Mouse (Mus musculus) neural tube, embryonic 10.5 days (tissue): Measurements from ENCODE around the gene Trpc4.
A peak's percentile ranks its signal among the peaks of the same experiment; 100 is the strongest.

ENCODE experiments used
- DNase-seq: peaks from one replicate; pipeline ENCODE4 v3.0.0-alpha.2; 2017; ENCODE audit warnings: low spot score; ENCODE audit errors: extremely low spot score

Gene Trpc4

DNA sequence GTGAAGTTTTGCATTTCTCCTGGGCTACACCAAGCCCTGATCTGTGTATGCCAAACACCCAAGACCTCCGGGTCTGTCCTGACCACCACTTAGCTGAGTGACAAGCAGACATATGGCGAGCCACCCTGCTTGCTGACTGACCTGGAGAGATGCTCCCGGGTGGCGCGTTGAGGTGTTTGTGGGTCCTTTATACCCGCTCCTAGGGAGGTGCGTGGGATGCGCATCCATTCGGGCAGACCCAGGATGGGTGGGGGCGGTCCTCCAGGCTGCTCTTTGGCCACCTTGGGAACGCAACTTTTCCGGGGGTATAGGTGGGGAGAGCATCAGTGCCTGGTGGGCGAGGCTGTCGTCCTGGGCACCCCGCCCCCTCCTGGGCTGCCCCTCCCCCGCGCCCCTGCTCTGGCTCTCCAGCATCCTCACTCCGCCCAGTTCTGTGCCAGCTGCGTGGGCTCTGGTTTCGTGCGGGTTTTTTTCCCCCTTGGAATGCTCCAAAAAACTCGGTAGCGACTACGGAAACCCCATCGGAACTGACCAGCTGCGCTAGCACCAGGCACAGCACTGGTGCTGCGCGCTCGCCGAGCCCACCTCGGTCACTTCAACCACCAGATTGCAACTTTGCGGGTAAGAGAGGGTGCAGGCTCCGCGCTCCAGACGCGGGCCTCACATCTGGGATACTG lies at the start of gene Trpc4:
Gene Trpc4, plus strand, starts transcription at position 397 of the 677 bp plus-strand sequence.
- peak; percentile 55 for DNase-seq

DNA sequence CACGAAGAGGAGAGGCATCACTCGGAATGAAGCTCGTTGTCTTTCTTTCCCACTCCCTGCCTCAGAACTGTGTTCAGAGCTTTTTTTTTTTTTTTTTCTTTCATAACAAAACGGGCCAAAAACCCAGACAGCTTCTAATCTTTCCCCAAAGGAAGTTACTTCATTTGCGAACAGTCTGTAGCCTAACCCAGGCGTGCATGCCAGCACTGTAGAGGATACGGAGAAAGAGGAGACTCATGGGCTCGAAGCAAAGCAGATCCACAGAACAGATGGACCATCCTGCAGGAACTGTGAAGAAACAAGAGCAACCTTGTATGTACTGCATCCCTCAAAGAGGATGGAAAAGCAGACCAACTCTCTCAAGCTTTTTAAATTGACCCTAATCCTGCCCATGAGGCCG lies 44.3 kb upstream of the Trpc4 start:
- DNase-seq = no peak

DNA sequence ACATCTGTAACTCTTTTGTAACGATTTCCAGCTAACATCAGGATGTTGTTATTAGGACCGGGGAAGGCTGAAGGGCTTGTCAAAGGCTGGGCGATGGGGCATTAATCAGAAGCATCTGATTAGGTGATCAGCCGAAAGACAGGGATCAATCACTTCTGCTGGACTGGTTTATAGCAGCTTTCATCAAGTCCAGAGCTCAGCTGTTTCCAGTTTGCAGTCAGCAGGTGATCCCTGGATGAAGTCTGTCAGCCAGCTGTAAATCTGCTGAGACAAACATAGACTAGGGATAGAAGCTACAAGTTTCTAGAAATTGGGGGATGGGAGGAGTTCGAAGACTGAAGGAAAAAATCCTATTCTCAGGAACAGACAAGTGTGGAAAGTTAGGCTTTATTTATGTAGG lies 20.5 kb upstream of the Trpc4 start:
- peak; percentile 21 for DNase-seq

DNA sequence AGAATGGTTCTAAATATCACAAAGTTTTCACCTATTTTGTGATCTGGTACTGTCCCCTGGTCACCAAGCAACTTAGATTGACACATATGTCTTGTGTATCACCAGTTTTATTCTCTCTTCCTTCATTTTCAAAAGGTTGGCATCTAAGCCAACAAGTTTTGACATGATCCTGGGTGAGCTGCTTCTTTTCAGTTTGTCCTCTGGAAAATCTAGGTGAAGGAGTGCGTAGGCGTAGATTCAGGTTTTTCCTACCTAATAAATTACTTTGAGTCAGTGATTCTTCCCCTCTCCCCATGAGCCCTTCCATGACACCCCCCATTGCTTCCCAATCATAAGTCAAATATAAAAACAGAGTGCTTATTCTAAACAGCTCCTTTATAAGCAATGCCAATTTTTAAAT lies 14.5 kb upstream of the Trpc4 start:
- DNase-seq = no peak

DNA sequence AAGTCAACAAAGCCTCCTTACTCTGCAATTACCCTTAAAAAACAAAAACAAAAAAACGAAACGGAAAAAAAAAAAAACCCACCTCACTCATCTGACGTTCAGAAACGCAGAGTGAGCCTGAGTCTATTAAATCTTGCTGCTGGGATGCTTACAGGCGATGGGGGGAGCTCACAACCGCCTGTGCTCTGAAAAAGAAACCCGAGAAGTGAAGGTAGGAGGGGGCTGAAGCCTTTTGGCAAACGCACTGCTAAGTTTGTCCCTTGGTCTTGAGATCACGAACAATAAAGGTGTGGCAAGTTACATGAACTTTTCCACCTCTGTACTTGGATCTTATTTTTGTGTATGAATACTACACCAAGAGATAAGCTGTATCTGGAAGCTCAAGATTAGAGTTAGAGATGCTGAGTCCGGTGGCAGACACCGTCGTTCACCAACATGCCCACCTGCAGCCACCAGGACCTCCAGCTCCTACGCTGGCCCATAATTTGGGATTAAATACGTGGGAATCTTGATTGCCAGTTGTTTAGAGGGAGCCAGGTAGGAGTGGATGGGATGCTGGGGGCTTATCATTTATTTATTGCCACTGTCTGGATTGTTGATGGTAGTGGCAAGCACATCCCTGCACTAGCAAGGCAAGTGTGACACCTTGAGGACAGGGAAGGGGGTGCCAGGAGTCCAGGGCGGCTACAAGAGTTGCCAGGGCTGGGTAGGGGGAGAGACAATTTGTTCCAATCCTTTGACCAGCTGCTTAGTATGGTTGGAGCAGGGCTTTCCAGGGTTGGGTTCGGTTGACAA lies 794 bp upstream of the Trpc4 start:
- peak; percentile 19 for DNase-seq

- DNase-seq = peak; percentile 46
These were observed 623 bp downstream of the Trpc4 start for GRCm38 (mm10) chr3:54156316-54157000.

GRCm38 (mm10) chr3:54170701-54171100 lies 14.9 kb downstream of the Trpc4 start:
- no peak for DNase-seq

DNA sequence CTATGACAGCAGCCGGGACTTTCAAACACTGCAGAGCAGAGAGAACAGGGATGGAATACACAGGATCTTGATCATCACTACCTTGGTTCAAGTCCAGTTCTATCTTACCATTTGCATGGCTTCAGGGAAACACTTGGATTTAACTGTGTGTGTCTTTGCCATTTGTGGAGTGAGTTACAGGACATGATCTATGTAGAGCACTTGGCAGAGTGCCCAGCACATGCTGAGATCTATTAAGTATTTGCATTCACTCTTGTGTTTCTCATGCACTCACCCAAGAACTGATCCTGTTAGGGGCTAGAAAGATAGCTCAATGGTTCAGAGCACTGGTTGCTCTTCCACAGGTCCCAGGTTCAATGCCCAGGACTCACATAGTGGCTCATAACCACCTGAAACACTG lies 21.5 kb downstream of the Trpc4 start:
- DNase-seq = no peak

- no peak for DNase-seq
These were observed 35.3 kb downstream of the Trpc4 start for GRCm38 (mm10) chr3:54190932-54191668.

GRCm38 (mm10) chr3:54201231-54201630 lies 45.4 kb downstream of the Trpc4 start:
- no peak for DNase-seq

DNA sequence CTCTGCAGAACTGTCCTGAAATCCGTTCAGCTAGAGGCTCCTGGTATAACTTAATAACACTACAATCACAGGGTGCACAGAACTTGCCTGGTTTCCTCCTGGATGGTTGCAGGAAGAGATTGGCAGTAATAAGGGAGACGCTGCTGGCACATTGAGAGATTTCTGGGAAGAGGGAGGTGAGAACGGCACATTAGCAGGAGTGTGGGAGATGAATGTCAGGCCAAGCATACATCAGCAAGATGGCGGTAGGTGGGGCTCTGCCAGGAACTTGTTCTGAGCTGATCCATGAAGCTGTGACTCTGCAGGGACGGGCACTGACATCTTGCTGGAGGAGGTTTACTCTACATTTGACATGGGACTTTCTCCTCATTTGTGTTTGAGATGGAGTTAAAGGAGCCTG lies 48.6 kb downstream of the Trpc4 start:
- no peak for DNase-seq

DNA sequence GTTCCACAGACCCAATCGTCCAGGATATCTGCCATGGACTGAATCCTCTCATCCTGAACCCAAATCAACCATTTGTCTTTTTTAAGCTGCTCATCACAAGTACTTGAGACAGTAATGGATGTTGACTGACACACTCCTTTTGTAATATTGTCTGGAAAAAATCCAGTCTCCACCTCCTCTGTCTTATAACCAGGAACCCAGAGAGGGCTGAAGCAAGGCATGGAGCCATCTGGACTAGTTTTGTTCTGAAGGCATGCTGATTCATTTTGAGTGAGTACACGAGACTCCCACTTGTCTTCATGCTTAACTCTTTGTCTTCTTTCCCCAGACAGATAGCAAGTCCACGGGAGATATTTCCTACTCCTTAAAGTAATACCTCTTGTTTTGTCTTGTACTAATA lies 54.3 kb downstream of the Trpc4 start:
- DNase-seq = no peak

DNA sequence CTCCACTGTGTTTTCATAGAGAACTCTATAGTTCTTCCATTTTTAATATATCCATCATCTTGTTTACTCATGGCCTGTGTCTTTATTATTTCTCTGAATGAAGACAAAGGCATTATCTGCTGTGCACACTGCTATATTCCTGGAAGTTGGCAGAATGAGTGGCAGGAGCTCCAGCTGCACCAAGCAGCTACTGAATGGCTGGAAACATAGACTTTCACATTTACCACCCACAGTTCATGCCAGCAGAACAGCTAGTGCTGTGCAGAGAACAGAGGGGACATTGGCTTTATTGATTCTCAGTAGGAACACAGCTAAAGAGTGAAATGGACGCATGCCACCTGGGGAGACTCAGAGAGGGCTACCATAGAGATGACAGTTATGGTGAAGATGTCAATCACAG lies 55.6 kb downstream of the Trpc4 start:
- DNase-seq = no peak

- DNase-seq = no peak
These were observed 66.7 kb downstream of the Trpc4 start for GRCm38 (mm10) chr3:54222549-54222948.

GRCm38 (mm10) chr3:54228463-54228862 lies 72.6 kb downstream of the Trpc4 start:
- DNase-seq = no peak

- no peak for DNase-seq
These were observed 83.1 kb downstream of the Trpc4 start for GRCm38 (mm10) chr3:54238891-54239290.

DNA sequence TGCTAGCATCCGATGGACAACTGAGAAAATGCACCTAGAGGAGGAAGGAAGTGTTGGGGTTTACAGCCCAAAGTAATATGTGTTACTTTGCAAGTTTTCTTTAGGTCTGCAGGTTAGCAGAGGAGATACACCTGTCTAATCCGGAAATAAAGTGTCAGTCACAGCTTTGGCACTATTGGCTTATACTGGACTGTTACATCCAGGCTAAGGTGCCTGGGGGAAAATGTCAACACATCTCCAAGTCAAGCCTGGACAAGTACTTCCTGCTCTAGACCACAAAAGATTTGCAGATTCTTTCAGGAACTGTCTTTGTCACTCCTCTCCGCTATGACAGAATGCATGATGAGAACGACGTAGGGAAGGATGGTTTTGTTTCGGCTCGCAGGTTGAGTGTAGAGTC lies 83.6 kb downstream of the Trpc4 start:
- no peak for DNase-seq

DNA sequence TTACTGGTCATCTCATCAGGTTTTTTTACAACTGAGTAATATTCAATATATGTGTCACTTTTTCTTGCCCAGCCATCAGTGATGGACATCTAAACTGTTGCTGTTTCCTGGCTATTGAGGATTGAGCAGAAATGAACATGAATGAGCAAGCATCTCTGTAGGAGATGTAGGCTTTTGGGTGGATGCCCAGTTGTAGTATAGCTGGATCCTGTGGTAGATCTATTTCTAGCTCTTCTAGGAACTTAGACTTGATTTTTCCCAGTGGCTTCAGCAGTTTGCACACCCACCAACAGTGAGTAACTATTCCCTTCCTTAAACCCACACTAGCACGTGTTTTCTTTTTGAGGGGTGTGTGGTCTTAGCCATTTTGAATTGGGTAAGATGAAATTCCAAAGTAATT lies 87.3 kb downstream of the Trpc4 start:
- no peak for DNase-seq

GRCm38 (mm10) chr3:54244729-54245465 lies 89.1 kb downstream of the Trpc4 start:
- no peak for DNase-seq

DNA sequence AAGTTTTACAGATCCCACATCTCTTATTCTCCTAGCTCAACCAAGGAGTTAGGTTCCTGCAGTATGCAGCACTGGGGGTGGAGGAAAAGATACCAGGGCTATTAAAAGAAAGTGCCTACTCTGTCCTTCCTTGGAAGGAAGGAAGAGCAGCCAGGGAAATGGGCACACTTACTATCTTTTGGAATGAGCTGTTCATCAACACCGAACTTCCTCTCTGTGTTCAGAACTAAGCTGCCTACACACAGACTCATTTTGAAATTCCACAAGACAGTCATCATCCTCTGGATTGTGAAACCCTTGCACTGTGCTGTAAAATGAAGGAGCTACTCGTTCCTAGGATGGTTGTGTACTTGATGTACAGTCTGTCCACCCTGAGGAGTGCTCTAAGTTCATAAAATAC lies 90.6 kb downstream of the Trpc4 start:
- no peak for DNase-seq

DNA sequence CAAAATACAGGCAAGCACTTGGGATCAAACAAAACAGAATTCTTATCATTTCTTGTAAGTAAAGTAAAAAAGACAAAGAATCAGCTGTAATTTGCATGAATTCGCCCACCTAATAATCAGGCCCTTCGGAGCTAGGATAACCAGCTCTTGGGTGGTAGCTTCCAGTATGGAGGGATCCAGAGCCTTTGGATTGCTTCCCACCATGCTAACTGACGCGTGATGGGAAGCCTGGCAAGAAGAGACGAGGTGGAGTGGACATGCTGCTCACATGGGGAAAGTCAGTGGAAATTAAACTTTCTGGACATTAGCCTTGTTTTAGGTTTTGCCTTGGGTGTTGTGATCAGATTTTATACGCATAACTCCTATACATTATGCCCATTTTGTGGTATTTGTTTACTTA lies 93.5 kb downstream of the Trpc4 start:
- no peak for DNase-seq
